Mouse (Mus musculus): Measurements from ENCODE around the gene Arg2. TPM values are rescaled to one million over a fixed set of nuclear protein-coding genes. Genes with fewer than 3 reads are reported as not detected.

Arg2 gene
- polyA plus RNA-seq, 1 experiment from 2014 or later: 1.2 TPM

- Histone ChIP-seq H3K4me3 (replicated peaks) (peak overlapping the region; percentile 52; the same call in 1 of the 2 replicates), H3K4me1 (replicated peaks) (peaks cover 11% of the 10 kb centered on the region), H3K27me3 (peaks cover 49% of the 10 kb centered on the region), H3K4me2 (peak overlapping the region; percentile 93), H3K27ac (no peak overlapping the region), H3K9ac (replicated peaks) (no peak overlapping the region), H3K36me3 (no peaks in the 10 kb centered on the region), H3K9me3 (no peaks in the 10 kb centered on the region)
- ATAC-seq (ENCODE audit: insufficient number of reproducible peaks, insufficient read depth, low FRiP score, low TSS enrichment, low read depth): no peak
- WGBS: 29% methylated on average over 5 of the region's 5 CpGs
Measured at GRCm38 (mm10) chr12:79131706-79132460, 1.3 kb downstream of the Arg2 start.

DNA sequence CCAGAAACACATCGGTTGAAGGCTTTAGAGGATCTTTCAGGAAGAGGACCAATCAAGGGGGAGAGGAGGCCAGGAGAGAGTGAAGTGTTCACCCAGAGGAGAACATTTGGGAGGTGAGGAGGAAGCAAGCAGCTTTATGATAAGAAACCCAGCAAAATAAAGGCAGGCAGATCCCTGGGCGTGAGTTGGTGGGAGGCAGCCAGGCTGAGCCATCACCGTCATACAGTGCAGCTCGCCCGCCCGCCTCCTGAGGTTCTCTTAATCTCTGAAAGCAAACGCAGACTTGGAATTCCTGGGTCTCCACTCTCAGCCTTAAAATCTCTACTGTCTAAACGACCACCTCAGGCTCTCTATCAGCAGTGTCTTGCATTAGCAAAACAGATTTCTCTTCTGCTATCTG lies 4.1 kb downstream of the Arg2 start:
- peaks cover 11% of the 10 kb centered on the region for H3K4me1 ChIP-seq (replicated peaks)
- no peak for ATAC-seq (ENCODE audit: insufficient number of reproducible peaks, insufficient read depth, low FRiP score, low TSS enrichment, low read depth)
- H3K27me3 ChIP-seq: peaks cover 45% of the 10 kb centered on the region
- WGBS: 49% methylated on average over 8 of the region's 8 CpGs
- H3K36me3 ChIP-seq: no peaks in the 10 kb centered on the region
- H3K4me3 ChIP-seq (replicated peaks): no peak overlapping the region
- no peak overlapping the region for H3K27ac ChIP-seq
- H3K9ac ChIP-seq (replicated peaks): no peak overlapping the region
- no peaks in the 10 kb centered on the region for H3K9me3 ChIP-seq
- no peak overlapping the region for H3K4me2 ChIP-seq

- ATAC-seq (ENCODE audit: insufficient number of reproducible peaks, insufficient read depth, low FRiP score, low TSS enrichment, low read depth): no peak
- no peak overlapping the region for H3K27ac ChIP-seq
- H3K9me3 ChIP-seq: no peaks in the 10 kb centered on the region
- no peak overlapping the region for H3K4me3 ChIP-seq (replicated peaks)
- H3K9ac ChIP-seq (replicated peaks): no peak overlapping the region
- H3K4me2 ChIP-seq: no peak overlapping the region
- 39% methylated on average over 4 of the region's 4 CpGs for WGBS
- no peaks in the 10 kb centered on the region for H3K36me3 ChIP-seq
- peaks cover 11% of the 10 kb centered on the region for H3K4me1 ChIP-seq (replicated peaks)
- peaks cover 43% of the 10 kb centered on the region for H3K27me3 ChIP-seq
Measured at GRCm38 (mm10) chr12:79135105-79135504, 4.5 kb downstream of the Arg2 start.

GRCm38 (mm10) chr12:79136949-79137348 lies 6.4 kb downstream of the Arg2 start:
- H3K9me3 ChIP-seq: no peaks in the 10 kb centered on the region
- H3K36me3 ChIP-seq: no peaks in the 10 kb centered on the region
- 77% methylated on average over 7 of the region's 7 CpGs for WGBS
- peaks cover 6% of the 10 kb centered on the region; the same call in 1 of the 2 replicates for H3K4me1 ChIP-seq (replicated peaks)
- no peak overlapping the region for H3K4me2 ChIP-seq
- H3K4me3 ChIP-seq (replicated peaks): no peak overlapping the region
- H3K27ac ChIP-seq: no peak overlapping the region
- no peak overlapping the region for H3K9ac ChIP-seq (replicated peaks)
- ATAC-seq (ENCODE audit: insufficient number of reproducible peaks, insufficient read depth, low FRiP score, low TSS enrichment, low read depth): no peak
- peaks cover 24% of the 10 kb centered on the region for H3K27me3 ChIP-seq

DNA sequence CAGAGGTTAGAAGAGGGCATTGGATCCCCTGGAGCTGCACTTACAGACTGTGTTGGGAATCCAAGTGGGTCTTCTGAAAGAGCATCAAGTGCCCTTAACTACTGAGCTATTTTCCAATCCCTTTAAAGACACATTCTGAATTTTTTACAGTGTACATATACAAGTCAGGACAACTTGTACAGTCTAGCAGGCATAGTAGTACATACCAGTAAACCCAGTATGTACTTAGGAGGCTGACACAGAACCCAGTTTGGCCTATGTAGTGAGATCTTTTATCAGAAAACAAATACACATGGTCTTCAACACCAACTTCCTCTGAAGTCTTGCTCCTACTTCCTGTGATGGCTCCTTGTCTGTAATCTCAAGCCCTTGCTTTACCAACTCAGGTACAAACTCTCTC lies 8.4 kb downstream of the Arg2 start:
- H3K36me3 ChIP-seq: no peaks in the 10 kb centered on the region
- H3K4me1 ChIP-seq (replicated peaks): peaks cover 6% of the 10 kb centered on the region; the same call in 1 of the 2 replicates
- H3K4me2 ChIP-seq: no peak overlapping the region
- no peaks in the 10 kb centered on the region for H3K9me3 ChIP-seq
- H3K4me3 ChIP-seq (replicated peaks): no peak overlapping the region
- H3K9ac ChIP-seq (replicated peaks): no peak overlapping the region
- ATAC-seq (ENCODE audit: insufficient number of reproducible peaks, insufficient read depth, low FRiP score, low TSS enrichment, low read depth): no peak
- no peak overlapping the region for H3K27ac ChIP-seq
- peaks cover 7% of the 10 kb centered on the region; the same call in 1 of the 2 replicates for H3K27me3 ChIP-seq

GRCm38 (mm10) chr12:79139417-79139816 lies 8.8 kb downstream of the Arg2 start:
- Histone ChIP-seq H3K4me1 (replicated peaks) (peaks cover 6% of the 10 kb centered on the region; the same call in 1 of the 2 replicates), H3K27ac (no peak overlapping the region), H3K4me2 (no peak overlapping the region), H3K27me3 (peaks cover 7% of the 10 kb centered on the region; the same call in 1 of the 2 replicates), H3K36me3 (no peaks in the 10 kb centered on the region), H3K4me3 (replicated peaks) (no peak overlapping the region), H3K9me3 (no peaks in the 10 kb centered on the region), H3K9ac (replicated peaks) (no peak overlapping the region)
- 65% methylated on average over 1 of the region's 1 CpGs for WGBS
- no peak for ATAC-seq (ENCODE audit: insufficient number of reproducible peaks, insufficient read depth, low FRiP score, low TSS enrichment, low read depth)

DNA sequence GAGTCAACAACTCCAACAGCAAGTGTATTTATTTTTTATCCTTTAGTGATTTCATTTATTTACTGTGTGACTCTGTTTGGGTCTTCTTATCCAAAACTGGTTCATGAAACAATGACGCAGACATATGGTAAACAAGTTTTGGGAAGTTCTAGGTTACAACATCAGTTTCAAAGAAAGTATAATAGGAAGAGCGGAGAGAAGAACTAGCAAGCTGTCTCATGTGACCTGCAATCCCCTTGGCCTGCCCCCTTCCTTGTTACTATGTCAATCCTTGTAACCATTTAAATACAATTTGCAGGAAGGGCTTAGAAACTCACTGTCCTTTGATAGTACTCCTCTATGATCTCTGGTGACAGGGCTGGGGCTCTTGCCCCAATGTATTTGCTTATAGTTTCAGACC lies 10.2 kb downstream of the Arg2 start:
- Histone ChIP-seq H3K9me3 (no peaks in the 10 kb centered on the region), H3K9ac (replicated peaks) (no peak overlapping the region), H3K36me3 (no peaks in the 10 kb centered on the region), H3K4me2 (no peak overlapping the region), H3K27ac (no peak overlapping the region), H3K27me3 (no peaks in the 10 kb centered on the region), H3K4me3 (replicated peaks) (no peak overlapping the region), H3K4me1 (replicated peaks) (no peaks in the 10 kb centered on the region)
- no peak for ATAC-seq (ENCODE audit: insufficient number of reproducible peaks, insufficient read depth, low FRiP score, low TSS enrichment, low read depth)
- 84% methylated on average over 2 of the region's 2 CpGs for WGBS

DNA sequence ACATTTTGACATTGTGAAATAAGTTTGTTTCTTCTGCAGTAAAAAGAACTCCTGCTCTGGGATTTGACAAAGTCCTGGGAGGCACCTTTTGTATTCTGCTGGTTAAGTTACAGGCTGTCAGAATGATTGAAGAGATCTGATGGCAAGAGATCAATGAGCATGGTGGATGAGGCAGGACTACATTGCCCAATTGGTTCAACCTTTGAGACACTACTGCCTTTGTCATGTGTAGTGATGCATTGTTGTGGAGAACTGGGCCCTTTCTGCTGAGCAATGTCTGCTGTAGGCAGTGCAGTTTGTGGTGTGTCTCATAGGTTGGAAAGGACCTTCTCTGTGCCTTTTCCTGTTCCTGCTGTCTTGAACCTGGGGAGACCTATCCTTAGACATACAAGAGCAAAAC lies 10.8 kb downstream of the Arg2 start:
- Histone ChIP-seq H3K27me3 (no peaks in the 10 kb centered on the region), H3K4me2 (no peak overlapping the region), H3K9ac (replicated peaks) (no peak overlapping the region), H3K36me3 (no peaks in the 10 kb centered on the region), H3K27ac (no peak overlapping the region), H3K4me3 (replicated peaks) (no peak overlapping the region), H3K4me1 (replicated peaks) (no peaks in the 10 kb centered on the region), H3K9me3 (no peaks in the 10 kb centered on the region)
- no peak for ATAC-seq (ENCODE audit: insufficient number of reproducible peaks, insufficient read depth, low FRiP score, low TSS enrichment, low read depth)

DNA sequence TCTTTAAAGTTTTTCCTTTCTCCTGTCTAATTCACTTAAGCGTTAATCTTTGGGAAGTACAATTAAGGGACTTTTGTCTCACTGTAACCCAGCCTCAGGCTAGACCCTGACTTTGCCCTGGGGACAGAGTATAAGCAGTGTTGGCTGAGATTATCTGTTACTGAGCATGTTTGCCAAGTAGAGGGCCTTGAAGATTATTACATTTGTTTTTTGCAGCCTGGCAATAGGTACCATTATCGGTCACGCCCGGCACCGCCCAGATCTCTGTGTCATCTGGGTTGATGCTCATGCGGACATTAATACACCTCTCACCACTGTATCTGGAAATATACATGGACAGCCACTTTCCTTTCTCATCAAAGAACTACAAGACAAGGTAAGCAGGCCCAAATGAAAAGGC lies 19.1 kb downstream of the Arg2 start:
- Histone ChIP-seq H3K9ac (replicated peaks) (no peak overlapping the region), H3K4me3 (replicated peaks) (no peak overlapping the region), H3K4me2 (no peak overlapping the region), H3K36me3 (peaks cover 6% of the 10 kb centered on the region), H3K27ac (no peak overlapping the region), H3K4me1 (replicated peaks) (no peaks in the 10 kb centered on the region), H3K27me3 (no peaks in the 10 kb centered on the region), H3K9me3 (no peaks in the 10 kb centered on the region)
- no peak for ATAC-seq (ENCODE audit: insufficient number of reproducible peaks, insufficient read depth, low FRiP score, low TSS enrichment, low read depth)
- WGBS: 94% methylated on average over 6 of the region's 6 CpGs

DNA sequence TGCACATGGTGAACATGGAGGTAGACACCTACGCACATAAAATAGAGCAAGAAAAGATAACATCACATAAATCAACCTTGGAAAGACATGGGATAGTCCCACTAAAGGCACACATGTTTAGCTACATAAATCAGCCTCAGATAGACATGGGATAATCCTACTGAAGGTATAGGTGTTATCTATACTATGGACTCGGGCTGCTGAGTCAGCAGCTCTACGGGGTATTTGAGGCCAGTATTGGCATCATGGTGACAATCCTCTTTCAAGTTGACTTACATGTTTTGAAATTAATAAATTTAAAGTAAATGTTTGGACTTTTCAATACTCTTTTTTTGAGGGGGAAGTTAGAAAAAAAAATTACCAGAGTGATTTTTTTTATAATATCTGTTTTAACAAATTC lies 32.3 kb downstream of the Arg2 start:
- Histone ChIP-seq H3K4me2 (no peak overlapping the region), H3K9me3 (no peaks in the 10 kb centered on the region), H3K36me3 (peaks cover 73% of the 10 kb centered on the region), H3K4me3 (replicated peaks) (no peak overlapping the region), H3K9ac (replicated peaks) (no peak overlapping the region), H3K27me3 (no peaks in the 10 kb centered on the region), H3K4me1 (replicated peaks) (no peaks in the 10 kb centered on the region), H3K27ac (no peak overlapping the region)
- ATAC-seq (ENCODE audit: insufficient number of reproducible peaks, insufficient read depth, low FRiP score, low TSS enrichment, low read depth): no peak
- WGBS: 91% methylated on average over 3 of the region's 3 CpGs

GRCm38 (mm10) chr12:79169173-79169572 lies 38.6 kb downstream of the Arg2 start:
- no peak overlapping the region for H3K4me2 ChIP-seq
- H3K4me3 ChIP-seq (replicated peaks): no peak overlapping the region
- no peaks in the 10 kb centered on the region for H3K27me3 ChIP-seq
- no peak overlapping the region for H3K9ac ChIP-seq (replicated peaks)
- H3K36me3 ChIP-seq: peaks cover 15% of the 10 kb centered on the region
- no peak overlapping the region for H3K27ac ChIP-seq
- ATAC-seq (ENCODE audit: insufficient number of reproducible peaks, insufficient read depth, low FRiP score, low TSS enrichment, low read depth): no peak
- H3K4me1 ChIP-seq (replicated peaks): peaks cover 10% of the 10 kb centered on the region
- no peaks in the 10 kb centered on the region for H3K9me3 ChIP-seq

DNA sequence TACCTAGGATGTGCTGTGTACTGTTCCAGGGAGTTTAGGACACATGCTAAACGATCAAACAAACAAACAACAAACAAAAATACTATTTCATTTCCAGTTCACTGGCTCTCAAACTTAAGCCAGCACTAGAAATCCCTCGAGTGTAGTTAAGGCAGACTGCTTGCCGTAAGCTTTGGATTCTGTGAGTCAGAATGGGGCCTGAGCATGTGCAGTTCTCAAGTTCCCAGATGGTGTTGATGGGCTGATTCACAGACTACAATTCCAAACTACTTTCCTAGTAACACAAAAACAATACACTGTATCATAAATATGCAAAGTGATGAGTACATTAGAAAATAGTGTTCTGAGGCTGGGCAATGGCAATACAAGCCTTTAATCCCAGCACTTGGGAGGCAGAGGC lies 39.8 kb downstream of the Arg2 start:
- 72% methylated on average over 3 of the region's 3 CpGs for WGBS
- peaks cover 11% of the 10 kb centered on the region; the same call in 1 of the 2 replicates for H3K36me3 ChIP-seq
- H3K9me3 ChIP-seq: no peaks in the 10 kb centered on the region
- H3K9ac ChIP-seq (replicated peaks): no peak overlapping the region
- H3K27ac ChIP-seq: no peak overlapping the region
- H3K4me3 ChIP-seq (replicated peaks): no peak overlapping the region
- ATAC-seq (ENCODE audit: insufficient number of reproducible peaks, insufficient read depth, low FRiP score, low TSS enrichment, low read depth): no peak
- H3K4me2 ChIP-seq: no peak overlapping the region
- peaks cover 10% of the 10 kb centered on the region for H3K4me1 ChIP-seq (replicated peaks)
- H3K27me3 ChIP-seq: no peaks in the 10 kb centered on the region

Measured in limb, embryonic 12.5 days (tissue).